Mouse (Mus musculus) 3134 (cell line): ENCODE results near the gene Cacna1a.

Experiments
- DNase-seq: peaks from one replicate; pipeline ENCODE4 v3.0.0-alpha.2; 2011; ENCODE audit warnings: low spot score; ENCODE audit not compliant: insufficient read length; ENCODE audit errors: extremely low read depth

Cacna1a gene

DNA sequence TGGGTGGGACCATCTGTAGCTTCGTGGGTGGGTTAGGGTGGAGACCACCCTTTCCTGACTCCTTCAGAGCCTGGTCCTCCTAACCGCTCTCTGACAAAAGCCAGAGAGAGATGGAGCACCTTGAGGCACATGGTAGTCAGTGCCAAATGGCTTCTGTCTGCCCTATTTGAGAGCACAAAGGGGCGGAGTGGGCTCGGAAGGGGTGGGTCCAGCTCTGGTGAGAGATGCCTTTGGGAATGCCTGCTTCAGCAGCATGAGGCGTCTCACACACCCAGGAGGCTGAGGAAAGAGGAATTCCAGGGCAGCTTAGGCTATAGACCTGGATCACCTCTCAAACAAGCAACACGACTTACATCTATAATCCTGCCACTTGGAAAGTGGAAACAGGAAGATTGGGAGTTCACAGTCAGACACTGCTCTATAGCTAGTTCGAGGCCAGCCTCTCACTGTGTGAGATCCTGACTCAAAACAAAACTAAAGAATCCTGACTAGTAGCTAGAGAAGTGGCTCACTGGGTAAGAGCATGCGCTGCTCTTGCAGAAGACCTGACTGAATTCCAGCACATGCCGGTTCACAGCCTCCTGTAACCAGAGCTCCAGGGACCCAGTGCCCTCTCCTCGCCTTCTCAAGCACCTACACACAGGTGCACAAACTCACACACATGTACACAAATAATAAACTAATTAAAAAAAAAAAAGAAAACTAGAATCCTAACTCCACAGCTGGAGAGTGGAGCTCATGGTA, 245.8 kb downstream of the Cacna1a start:
- no peak for DNase-seq

GRCm38 (mm10) chr8:84634849-84635304, 246.6 kb downstream of the Cacna1a start:
- peak; percentile 50 for DNase-seq

DNA sequence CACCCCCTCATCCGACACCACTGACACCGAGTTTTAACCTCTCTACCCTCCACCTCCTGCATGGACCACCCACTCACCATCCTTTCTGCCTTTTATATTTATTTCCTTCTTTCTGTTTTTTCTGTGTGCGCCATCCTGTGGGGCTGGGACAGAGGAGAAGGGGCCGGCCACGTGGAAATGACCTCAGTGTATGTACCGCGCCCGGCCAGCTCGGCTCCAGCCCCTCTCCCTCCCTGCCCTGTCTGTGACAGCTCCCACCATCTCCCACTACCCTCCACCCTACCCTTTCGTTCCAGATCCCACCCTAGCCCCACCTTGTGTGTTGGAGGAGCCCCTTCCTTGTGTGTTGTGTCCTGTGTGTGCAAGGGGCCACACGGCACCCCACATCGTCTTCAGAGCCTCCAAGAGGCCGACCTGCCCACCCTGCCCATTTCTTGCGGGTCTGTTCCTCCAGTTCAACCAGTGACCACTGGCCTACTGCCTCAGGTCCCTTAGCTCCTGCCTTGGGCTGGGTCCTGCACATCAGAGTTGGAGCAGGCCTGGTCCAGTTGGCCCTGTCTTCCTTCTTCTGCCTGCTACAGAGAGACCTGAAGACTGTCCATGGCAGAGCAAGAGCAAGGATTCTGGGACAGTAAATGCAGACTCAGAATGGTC, 247.3 kb downstream of the Cacna1a start:
- DNase-seq: no peak

DNA sequence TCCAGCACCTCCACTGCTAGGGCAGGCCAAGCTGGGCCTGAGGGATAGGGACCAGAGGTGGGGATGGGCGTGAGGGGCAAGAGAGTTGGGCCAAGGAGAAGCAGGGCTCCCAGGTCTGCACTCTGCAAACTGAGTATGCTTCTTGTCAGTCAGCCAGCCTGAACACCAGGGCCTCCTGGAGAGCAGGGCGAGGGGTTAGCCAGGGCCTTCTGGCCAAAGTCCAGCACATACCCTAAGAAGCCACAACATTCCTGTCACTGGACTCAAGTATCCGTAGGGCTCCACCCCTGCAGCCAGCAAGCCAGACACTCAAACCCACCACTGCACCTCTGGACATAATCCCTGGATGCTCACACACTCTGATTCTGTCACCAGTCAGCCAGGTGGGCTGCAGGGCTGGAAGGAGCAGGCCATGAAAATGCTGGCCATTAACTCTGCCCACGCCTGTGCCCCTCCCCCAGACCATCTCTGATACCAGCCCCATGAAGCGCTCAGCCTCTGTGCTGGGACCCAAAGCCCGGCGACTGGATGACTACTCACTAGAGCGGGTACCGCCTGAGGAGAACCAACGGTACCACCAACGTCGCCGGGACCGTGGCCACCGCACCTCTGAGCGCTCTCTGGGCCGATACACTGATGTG, 247.9 kb downstream of the Cacna1a start:
- peak; percentile 88 for DNase-seq

GRCm38 (mm10) chr8:84637946-84638554, 249.8 kb downstream of the Cacna1a start:
- no peak for DNase-seq

DNA sequence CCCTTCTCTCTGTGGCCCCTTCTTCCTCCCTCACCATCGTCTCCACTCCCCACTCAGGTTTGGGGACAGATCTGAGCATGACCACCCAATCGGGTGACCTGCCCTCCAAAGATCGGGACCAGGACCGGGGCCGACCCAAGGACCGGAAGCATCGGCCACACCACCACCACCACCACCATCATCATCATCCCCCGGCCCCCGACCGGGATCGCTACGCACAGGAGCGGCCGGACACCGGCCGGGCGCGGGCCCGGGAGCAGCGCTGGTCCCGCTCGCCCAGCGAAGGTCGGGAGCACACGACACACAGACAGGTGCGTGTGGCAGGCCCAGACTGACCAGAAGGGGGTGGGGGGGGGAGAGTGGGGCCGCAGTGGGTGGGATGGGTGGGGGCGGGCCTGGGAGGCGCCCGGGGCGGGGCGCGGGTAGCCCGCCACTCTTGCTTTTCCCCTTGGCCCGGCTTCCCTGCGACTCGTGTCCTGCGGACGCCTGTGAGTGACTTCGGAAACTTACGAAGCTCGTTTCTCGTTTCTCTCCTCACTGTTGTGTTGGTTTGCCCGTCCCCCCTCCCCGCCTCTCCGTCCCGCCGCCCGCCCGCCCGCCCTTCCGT, 250.4 kb downstream of the Cacna1a start:
- DNase-seq: peak; percentile 47

GRCm38 (mm10) chr8:84639162-84640009, 251.1 kb downstream of the Cacna1a start:
- DNase-seq: peak; percentile 93

- DNase-seq: no peak
These were observed 251.9 kb downstream of the Cacna1a start for GRCm38 (mm10) chr8:84640010-84640588.

- DNase-seq: no peak
These were observed 252.5 kb downstream of the Cacna1a start for GRCm38 (mm10) chr8:84640617-84641294.

GRCm38 (mm10) chr8:84641578-84642361, 253.5 kb downstream of the Cacna1a start:
- no peak for DNase-seq

- DNase-seq: no peak
These were observed 254.8 kb downstream of the Cacna1a start for GRCm38 (mm10) chr8:84643019-84643418.

DNA sequence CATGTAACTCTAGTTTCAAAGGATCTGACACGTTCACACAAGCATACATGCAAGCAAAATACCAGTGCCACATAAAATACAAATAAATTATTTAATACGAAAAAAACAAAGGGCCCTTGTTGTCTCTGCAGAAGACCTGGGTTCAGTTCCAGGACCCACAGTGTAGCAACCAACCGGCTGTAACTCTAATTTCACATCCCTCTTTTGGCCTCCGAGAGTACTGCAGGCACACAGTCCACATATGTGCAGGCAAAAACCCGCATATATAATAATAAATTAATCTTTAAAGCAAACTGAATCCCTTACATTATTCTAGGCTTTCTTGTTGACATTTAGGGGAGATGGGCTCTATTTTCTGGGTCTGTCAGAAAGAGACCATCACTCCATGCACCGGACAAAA, 258.6 kb downstream of the Cacna1a start:
- DNase-seq: no peak

- no peak for DNase-seq
These were observed 259.2 kb downstream of the Cacna1a start for GRCm38 (mm10) chr8:84647461-84647901.

DNA sequence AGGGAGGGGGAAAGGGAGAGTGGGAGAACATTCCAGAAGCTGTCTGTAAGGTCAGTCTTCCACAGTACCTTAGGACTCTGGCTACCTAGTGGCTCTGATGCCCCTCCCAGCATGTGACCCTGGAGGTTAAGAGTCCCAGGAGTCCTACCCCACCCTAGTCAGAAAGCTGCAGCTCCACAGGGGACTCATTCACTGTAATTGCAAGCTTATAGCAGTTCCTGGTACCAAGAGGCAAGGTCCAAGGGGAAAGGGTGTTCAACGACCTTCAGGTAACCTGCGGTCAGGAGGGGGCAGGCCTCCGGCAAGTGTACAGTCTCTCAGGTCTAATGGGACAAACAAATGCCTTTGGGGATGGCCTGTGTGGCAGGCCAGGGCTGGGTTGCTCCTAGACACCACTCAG, 262.0 kb downstream of the Cacna1a start:
- DNase-seq: no peak

- no peak for DNase-seq
These were observed 264.9 kb downstream of the Cacna1a start for GRCm38 (mm10) chr8:84653092-84653631.

GRCm38 (mm10) chr8:84654597-84654996, 266.4 kb downstream of the Cacna1a start:
- no peak for DNase-seq

DNA sequence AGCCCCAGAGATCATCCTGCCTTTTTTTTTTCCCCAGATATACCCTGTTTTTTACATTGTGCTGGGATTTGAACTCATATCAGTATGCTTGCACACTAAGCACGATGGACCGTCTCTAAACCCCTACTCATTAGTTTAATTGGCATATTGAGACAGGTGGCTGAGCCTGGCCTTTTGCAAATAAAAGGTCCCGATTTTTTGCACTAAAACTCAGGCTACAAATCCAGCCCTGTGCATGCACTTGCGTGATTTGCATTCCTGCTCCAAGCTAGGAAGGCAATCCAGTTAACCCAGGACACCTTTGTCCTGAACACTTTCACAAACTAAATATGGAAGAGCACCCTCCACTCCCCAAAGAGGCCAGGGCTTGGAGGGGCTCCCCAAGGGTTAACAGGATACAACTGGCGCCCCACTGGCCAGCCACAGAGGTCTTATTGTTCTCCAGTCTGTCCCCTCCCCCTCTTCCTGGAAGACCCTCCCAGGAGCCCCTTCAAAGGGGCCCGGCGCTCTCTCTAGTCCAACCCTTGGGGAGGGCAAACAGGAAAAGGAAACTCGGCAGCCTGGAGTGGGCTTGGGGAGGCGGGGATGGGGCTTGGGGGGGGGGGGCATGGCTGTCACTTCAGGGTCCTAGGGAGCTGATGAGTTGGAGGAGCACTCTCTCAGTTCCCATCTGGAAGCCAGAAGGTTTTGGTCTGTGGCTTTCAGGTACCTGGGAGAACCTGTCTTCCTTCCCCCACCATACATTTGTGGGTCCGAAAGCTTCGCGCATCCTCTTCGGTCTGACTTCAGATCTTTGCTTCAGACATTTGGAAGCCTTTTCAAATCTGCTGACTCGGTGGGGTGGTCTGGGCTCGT, 267.3 kb downstream of the Cacna1a start:
- no peak for DNase-seq
